Mouse (Mus musculus) heart, embryonic 16.5 days (tissue): ENCODE results near the gene Commd7. TPM values are rescaled to one million over a fixed set of nuclear protein-coding genes. Genes with fewer than 3 reads are reported as not detected.
"Not testable (repeated sequence)": the region's sequence is repeated elsewhere in the genome, so short reads cannot be mapped to it uniquely, and the experiment has no call there.

Experiments
- ATAC-seq: fragments of 200-750 bp; cut with Nextera tagmentation; replicated peaks from 2 replicates; pipeline ENCODE4 v1.8.0; 2017; ENCODE audit warnings: moderate number of reproducible peaks; ENCODE audit not compliant: insufficient read depth, low FRiP score; ENCODE audit errors: extremely low read depth
- H3K27ac ChIP-seq: fragments of 300-500 bp; sonication (generic); 2 replicates; pipeline ENCODE4 v1.5.1; 2014; ENCODE audit warnings: mild to moderate bottlenecking, low read length, control low read depth, moderate library complexity
- H3K27me3 ChIP-seq: fragments of 300-500 bp; sonication (generic); 2 replicates; pipeline ENCODE4 v1.6.1; 2014; ENCODE audit warnings: low read length, mixed read lengths; ENCODE audit not compliant: control insufficient read depth, insufficient read depth
- H3K36me3 ChIP-seq: fragments of 300-500 bp; sonication (generic); 2 replicates; pipeline ENCODE4 v1.6.1; 2014; ENCODE audit not compliant: control insufficient read depth, insufficient read depth
- H3K4me1 ChIP-seq: fragments of 300-500 bp; sonication (generic); 2 replicates; pipeline ENCODE4 v1.6.1; 2014; ENCODE audit warnings: low read length, mixed read lengths; ENCODE audit not compliant: control insufficient read depth, insufficient read depth
- H3K4me2 ChIP-seq: fragments of 300-500 bp; sonication (generic); 2 replicates; pipeline ENCODE4 v1.6.1; 2014; ENCODE audit warnings: low read depth, mild to moderate bottlenecking, control low read depth, low read length
- H3K4me3 ChIP-seq: fragments of 300-500 bp; sonication (generic); 2 replicates; pipeline ENCODE4 v1.5.1; 2014; ENCODE audit warnings: mild to moderate bottlenecking, control low read depth, low read length
- H3K9ac ChIP-seq: fragments of 300-500 bp; sonication (generic); 2 replicates; pipeline ENCODE4 v1.6.1; 2014; ENCODE audit warnings: low read length, control low read depth
- H3K9me3 ChIP-seq: fragments of 300-500 bp; sonication (generic); replicated peaks from 2 replicates; pipeline ENCODE4 v1.6.1; 2016; ENCODE audit warnings: low read length; ENCODE audit not compliant: control insufficient read depth
- WGBS: fragments of 180-500 bp; shearing (Covaris S2); extraction: QIAGEN DNeasy Blood & Tissue Kit; methylation state at CpG from one replicate; pipeline ENCODE4 v1.1.7; 2014; 5-methylcytosine and 5-hydroxymethylcytosine counted together
- polyA plus RNA-seq: library from polyadenylated mRNA; unstranded; fragments of >200 nt; fragmentation: Nextera tagmentation; extraction: Ambion mirVana; gene quantifications from 2 replicates; pipeline ENCODE4 v1.2.1, GENCODE M21; 2015

Commd7 gene
- polyA plus RNA-seq, 1 experiment from 2014 or later, result 57.3 TPM

DNA sequence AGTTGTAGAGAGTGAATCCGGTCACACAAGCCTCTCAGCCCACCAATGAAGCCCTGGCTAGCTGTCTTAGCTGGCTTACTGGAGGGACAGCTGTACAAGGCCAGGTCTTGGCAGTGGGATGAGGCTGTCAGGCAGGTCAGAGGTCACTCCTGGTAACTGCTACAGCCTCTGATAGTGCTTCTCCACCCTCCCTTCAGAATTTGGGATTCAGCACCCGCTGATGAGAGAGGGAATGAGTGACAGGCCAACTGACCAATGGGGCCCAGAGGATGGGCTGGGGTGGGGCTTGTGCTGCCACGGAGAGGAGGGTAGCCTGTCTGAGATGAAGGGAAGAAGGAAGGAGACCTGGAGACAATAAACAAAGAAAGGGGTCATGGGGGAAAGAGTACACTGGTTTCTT, 28.0 kb upstream of the Commd7 start:
- no peak overlapping the region for H3K4me3 ChIP-seq
- no peaks in the 10 kb centered on the region for H3K4me1 ChIP-seq
- ATAC-seq, result no peak
- H3K27ac ChIP-seq, result no peak overlapping the region
- no peak overlapping the region for H3K4me2 ChIP-seq
- H3K36me3 ChIP-seq, result peaks cover 11% of the 10 kb centered on the region
- WGBS, result 44% methylated on average over 3 of the region's 3 CpGs
- no peaks in the 10 kb centered on the region for H3K9me3 ChIP-seq
- H3K9ac ChIP-seq, result no peak overlapping the region
- no peaks in the 10 kb centered on the region for H3K27me3 ChIP-seq

DNA sequence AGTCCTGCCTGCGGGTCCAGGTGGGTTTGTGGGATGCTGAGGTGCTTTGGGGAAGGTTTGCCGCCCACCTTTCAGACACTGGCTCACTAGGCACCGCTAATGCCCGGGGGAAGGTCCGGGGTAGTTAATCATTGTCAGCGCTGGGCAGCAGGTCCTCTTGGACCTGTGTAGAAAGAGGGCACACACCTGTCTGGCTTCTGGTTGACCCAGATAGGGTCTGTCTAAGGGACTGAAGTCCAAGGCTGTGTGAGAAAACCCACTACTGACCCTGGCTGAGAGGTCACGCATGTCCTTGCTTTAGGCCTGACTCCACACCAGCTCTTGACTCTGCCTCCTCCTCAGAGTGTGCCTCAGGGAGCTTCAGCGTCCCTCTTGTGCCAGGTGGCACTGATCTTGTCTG, 25.1 kb upstream of the Commd7 start:
- not testable (repeated sequence) for H3K9ac ChIP-seq, H3K27me3 ChIP-seq, H3K27ac ChIP-seq, H3K36me3 ChIP-seq, H3K4me2 ChIP-seq, H3K4me3 ChIP-seq, H3K9me3 ChIP-seq, ATAC-seq, H3K4me1 ChIP-seq
- 81% methylated on average over 7 of the region's 8 CpGs for WGBS

DNA sequence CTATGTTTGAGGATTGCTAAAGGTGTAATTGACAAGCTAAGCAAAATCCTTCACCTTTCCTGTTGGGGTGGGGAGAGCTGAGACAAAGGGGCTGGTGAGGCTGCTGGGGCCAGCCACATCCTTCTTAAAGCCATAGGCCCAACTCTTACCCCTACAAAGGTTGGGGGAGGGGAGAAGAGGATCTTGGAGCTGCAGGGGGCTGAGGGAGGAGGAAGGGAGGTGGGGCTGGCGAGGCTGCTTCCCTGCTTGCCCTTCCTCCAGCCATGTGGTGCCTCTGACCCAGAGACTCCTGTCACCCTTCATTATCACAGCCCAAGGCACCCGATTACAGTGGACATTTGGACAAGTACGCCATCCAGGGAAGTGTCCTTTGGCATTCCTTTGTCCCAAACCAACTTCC, 19.1 kb upstream of the Commd7 start:
- H3K9ac ChIP-seq, result no peak overlapping the region
- no peak overlapping the region for H3K27ac ChIP-seq
- no peaks in the 10 kb centered on the region for H3K36me3 ChIP-seq
- H3K4me2 ChIP-seq, result no peak overlapping the region
- peaks cover 10% of the 10 kb centered on the region for H3K4me1 ChIP-seq
- no peaks in the 10 kb centered on the region for H3K9me3 ChIP-seq
- H3K4me3 ChIP-seq, result no peak overlapping the region
- H3K27me3 ChIP-seq, result no peaks in the 10 kb centered on the region
- no peak for ATAC-seq
- 56% methylated on average over 3 of the region's 3 CpGs for WGBS

DNA sequence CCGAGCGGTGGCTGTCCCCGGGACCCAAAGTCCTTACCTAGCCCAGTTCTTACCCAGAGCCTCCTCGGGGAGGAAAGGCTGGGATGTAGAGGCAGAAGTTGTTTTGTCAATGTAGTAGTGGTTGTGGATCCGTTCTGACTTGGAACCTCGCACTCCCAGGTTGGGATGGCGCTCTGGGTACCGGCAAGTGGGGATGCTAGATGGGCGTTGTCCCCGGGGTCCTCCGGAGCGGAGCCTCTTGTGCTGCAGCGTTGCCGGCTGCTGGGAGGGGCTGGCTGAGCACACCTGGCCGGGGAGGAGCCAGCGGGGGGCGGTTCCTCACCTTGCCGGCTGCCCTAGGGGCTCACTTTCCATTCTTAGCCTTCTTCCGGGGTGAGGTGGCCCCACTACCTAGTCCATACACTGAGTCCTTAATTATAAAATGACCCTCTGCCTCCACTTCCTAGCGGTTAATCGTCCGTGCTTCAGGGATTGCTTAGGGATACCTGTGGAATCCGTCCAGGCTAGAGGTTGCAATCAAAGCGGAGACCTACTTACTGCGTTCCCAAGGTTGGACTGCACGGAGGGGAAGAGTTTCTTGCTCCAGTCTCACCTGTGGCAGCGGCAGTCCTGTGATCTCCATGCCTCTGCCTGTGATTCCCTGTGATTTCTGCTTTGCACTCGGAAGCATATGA, 17.6 kb upstream of the Commd7 start:
- Histone ChIP-seq H3K36me3 (no peaks in the 10 kb centered on the region), H3K27ac (no peak overlapping the region), H3K9ac (peak overlapping the region; percentile 82), H3K9me3 (no peaks in the 10 kb centered on the region), H3K4me3 (peak overlapping the region; percentile 78), H3K4me2 (peak overlapping the region; percentile 96), H3K4me1 (peaks cover 10% of the 10 kb centered on the region), H3K27me3 (no peaks in the 10 kb centered on the region)
- ATAC-seq, result peak; percentile 21; the same call in 1 of the 2 replicates
- 7% methylated on average over 28 of the region's 28 CpGs for WGBS

DNA sequence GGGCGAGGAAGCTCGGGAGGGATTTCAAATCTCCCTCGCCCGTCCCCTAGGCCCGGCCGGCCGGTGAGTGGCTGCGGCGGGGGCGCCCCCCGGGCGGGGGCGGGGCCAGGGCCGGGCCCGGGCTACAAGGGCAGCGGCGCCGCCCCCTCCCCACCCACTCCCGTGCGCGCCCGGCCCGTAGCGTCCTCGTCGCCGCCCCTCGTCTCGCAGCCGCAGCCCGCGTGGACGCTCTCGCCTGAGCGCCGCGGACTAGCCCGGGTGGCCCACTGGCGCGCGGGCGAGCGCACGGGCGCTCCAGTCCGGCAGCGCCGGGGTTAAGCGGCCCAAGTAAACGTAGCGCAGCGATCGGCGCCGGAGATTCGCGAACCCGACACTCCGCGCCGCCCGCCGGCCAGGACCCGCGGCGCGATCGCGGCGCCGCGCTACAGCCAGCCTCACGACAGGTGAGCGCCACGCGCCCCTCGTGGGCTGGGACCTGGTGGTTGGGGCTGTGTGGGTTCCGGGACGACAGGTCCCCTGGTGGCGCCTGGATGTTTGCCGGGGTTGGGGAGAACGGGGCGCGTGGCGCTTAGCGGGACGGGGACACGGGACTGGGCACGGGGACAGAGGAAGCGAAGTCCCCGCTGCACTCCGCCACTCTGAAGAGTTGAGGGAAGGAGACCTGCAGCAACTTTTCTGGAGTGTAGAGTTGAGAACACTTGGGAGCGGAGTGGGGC, 16.9 kb upstream of the Commd7 start, which contains the start of gene Dnmt3b:
Dnmt3b (plus strand) TSS at position 153 of the 716 bp plus-strand sequence.
- no peaks in the 10 kb centered on the region for H3K9me3 ChIP-seq
- H3K4me2 ChIP-seq, result peak within 1 kb of the TSS; percentile 96
- peaks cover 10% of the 10 kb centered on the region for H3K4me1 ChIP-seq
- H3K27me3 ChIP-seq, result no peaks in the 10 kb centered on the region
- H3K27ac ChIP-seq, result no peak within 1 kb of the TSS
- no peaks in the 10 kb centered on the region for H3K36me3 ChIP-seq
- ATAC-seq, result peak; percentile 87
- peak within 1 kb of the TSS; percentile 82 for H3K9ac ChIP-seq
- H3K4me3 ChIP-seq, result peak within 1 kb of the TSS; percentile 78
- WGBS, result under 1% methylated on average over 69 of the region's 93 CpGs

DNA sequence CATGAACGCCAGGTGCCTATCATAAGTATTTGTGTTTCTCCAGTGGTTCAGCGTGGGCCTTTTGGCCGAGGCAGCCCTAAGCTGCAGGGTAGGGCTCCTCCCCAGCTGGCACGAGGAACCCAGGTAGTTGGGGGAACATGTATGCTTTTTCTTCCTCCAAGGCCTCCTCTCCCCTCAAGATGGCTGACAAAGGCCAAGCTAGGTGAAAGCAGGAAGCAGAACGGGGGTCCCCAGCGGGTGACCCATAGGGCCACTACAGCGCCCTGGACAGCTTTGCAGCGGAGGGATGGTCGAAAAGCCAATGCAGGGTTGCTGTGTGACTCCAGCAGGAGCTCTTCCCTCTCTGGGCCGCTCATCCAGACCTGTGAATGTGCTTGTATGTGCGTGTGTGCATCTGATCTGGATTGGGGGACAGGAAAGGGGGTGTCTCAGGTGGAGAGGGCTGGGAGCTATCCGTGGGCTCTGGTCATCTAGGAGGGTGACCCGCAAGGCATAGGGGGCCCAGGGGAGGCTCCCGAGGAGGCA, 16.3 kb upstream of the Commd7 start:
- Histone ChIP-seq H3K4me3 (peak overlapping the region; percentile 78), H3K4me1 (peaks cover 10% of the 10 kb centered on the region), H3K9me3 (no peaks in the 10 kb centered on the region), H3K36me3 (no peaks in the 10 kb centered on the region), H3K4me2 (peak overlapping the region; percentile 96), H3K9ac (peak overlapping the region; percentile 82), H3K27me3 (no peaks in the 10 kb centered on the region), H3K27ac (no peak overlapping the region)
- WGBS, result 29% methylated on average over 14 of the region's 14 CpGs
- ATAC-seq, result no peak

DNA sequence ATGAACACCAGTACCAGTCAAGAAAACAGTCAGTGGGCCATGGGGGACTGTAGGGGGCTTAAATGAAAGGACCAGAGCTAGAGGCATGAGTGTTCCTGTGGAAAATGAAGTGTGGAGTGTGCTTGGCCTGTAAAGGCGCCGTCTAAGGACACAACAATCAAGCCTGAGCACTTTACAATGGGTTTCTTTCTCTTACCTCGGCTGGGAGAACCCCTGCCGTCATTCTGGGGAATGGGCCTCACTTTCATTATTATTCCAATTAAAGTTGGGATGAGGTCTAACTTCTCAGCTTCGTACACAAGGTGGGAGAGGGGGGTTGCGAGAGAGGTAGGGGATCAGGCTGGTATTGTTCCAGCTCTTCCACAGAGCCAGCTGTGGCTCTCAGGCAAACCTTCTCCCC, 10.4 kb upstream of the Commd7 start:
- Histone ChIP-seq H3K4me3 (no peak overlapping the region), H3K36me3 (no peaks in the 10 kb centered on the region), H3K9ac (no peak overlapping the region), H3K9me3 (no peaks in the 10 kb centered on the region), H3K27ac (no peak overlapping the region), H3K4me1 (no peaks in the 10 kb centered on the region), H3K27me3 (no peaks in the 10 kb centered on the region), H3K4me2 (no peak overlapping the region)
- 55% methylated on average over 6 of the region's 6 CpGs for WGBS
- no peak for ATAC-seq

DNA sequence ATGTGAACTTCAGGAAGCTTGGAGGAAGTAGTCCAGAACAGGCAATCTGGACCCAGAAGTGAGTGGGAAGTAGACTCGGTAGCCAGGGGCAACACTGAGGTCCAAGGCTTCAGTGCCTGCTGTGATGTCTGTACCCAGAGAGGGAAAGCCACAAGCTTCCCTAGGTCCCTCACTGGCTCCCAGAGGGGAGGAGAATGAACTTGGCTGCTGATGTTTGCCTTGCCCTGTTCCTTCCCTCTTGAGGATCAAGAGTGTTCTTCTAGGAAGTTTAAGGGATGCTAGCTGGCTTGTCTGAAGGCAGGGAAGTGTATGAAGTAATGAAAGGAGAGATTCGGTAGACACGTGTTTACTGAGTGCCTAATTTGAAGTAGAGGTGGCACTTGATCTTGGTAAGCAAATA, 9.9 kb upstream of the Commd7 start:
- Histone ChIP-seq H3K4me1 (no peaks in the 10 kb centered on the region), H3K27ac (no peak overlapping the region), H3K9me3 (no peaks in the 10 kb centered on the region), H3K4me2 (no peak overlapping the region), H3K9ac (no peak overlapping the region), H3K36me3 (no peaks in the 10 kb centered on the region), H3K4me3 (no peak overlapping the region), H3K27me3 (no peaks in the 10 kb centered on the region)
- no peak for ATAC-seq
- WGBS, result 28% methylated on average over 3 of the region's 3 CpGs

DNA sequence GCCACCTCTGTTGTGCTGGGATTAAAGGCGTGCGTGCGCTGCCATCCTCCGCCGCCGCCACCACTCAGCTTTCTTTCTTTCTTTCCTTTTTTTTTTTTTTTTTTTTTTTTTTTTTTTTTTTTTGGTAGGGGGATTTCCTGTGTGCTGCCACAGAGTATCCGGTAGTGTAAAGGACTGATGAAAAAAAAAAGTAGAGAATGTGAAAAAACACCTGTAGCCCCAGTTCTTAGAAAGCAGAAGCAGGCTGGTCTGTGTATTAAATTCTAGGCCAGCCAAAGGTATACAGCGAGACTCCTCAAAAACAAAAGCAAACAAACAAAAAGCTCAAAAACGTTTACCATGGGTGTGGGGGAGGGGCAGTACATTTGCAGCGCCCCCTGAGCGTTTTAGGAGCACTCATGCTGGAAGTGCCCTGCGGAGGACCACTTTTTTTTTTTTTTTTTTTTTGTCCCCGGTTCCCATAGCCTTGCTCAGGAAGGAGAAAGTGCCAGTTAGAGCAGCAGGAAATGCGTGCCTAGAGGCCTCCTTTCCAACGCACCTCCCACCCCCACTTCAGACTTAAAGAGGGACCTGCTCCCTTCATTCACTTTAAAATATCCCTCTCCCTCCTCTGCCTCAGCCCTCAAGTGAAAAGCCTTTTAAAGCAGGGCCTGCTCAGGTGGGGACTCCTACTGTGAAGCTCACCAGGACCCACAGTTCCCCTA, 6.5 kb upstream of the Commd7 start:
- Histone ChIP-seq H3K4me1 (no peaks in the 10 kb centered on the region), H3K27ac (no peak overlapping the region), H3K4me3 (no peak overlapping the region), H3K9ac (no peak overlapping the region), H3K36me3 (no peaks in the 10 kb centered on the region), H3K4me2 (no peak overlapping the region), H3K27me3 (no peaks in the 10 kb centered on the region), H3K9me3 (no peaks in the 10 kb centered on the region)
- 29% methylated on average over 15 of the region's 15 CpGs for WGBS
- ATAC-seq, result no peak
